Mouse (Mus musculus) embryonic fibroblast, embryonic 13.5 days (primary cell): ENCODE measurements around the gene Fam171a1.

Source experiments
- CTCF ChIP-seq: IDR thresholded peaks from 2 replicates; pipeline ENCODE4 v1.5.1; 2011; ENCODE audit warnings: mild to moderate bottlenecking, control low read depth, low read length, moderate library complexity, borderline replicate concordance; ENCODE audit not compliant: insufficient read depth
- POLR2A ChIP-seq: IDR thresholded peaks from 2 replicates; pipeline ENCODE4 v1.6.1; 2011; ENCODE audit warnings: low read depth, mild to moderate bottlenecking, control low read depth, low read length, moderate library complexity

- TF ChIP-seq POLR2A (no peak), CTCF (no peak)
Measured at GRCm38 (mm10) chr2:3151336-3151735, 37.3 kb downstream of the Fam171a1 start.
